Mouse (Mus musculus) cerebellum, adult 8-10 months (tissue): ENCODE results near the gene Sncg.
A peak's percentile ranks its signal among the peaks of the same experiment; 100 is the strongest.
"Not testable (repeated sequence)": the region's sequence is repeated elsewhere in the genome, so short reads cannot be mapped to it uniquely, and the experiment has no call there.

Experiments used
- DNase-seq: peaks from one replicate; pipeline ENCODE4 v3.0.0; 2022

Gene Sncg

DNA sequence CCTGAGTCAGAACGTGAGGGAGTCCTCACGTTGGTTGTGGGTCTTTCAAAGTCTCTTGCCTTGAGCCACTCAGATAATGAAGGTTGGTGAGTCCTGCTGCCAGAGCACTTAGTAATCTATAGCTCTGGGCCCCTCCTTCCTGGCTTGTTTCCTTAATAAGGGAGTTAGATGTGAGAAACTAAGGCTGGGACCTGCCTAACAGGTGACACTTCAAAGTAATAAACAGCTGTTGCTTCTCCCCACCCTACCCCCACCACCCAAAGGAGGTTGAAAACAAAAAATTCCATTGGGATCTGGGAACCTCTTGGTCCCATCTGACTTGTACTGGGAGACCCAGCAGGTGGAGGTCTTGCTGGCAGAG, 9.5 kb downstream of the Sncg start:
- no peak for DNase-seq

DNA sequence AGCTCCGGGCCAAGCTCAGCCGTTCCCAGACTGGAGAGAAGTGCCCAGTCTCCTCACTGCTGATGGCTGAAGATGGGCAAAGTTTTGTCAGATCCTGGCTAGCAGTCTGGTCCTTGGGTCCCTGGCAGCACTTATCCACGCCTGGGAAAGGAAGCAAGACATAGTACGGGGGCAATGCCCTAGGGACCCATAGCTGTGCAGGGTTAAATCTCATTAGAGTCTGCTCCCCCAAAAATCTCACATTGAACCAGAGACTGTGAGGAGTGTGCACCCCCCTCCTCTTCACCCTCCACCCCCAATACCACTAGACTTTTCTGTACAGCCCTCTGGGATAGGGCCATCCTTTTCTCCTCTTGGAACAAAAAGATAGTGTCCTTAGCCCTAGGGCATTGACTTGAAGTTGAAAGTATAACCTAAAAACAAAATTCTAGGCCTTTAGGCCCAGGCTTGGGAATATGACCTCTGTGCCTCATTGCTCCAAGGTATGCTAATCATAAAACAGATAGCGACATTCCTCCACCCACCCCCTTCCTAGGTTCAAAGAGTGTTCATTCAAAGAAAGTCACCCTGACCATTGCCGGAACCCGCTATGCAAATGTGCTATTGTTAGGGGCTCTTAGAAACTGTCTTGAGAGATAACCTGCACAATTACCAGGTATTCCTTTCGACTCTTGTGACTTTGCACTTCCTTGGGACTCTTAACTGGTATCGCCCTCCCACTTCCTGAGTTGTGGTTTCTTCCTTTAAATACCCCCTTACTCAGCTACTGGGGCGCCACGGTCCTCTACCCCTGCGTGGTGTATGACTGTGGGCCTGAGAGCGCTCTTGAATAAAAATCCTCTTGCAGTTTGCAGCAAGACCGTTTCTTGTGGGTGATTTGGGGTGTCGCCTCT, 10.1 kb downstream of the Sncg start:
- DNase-seq = not testable (repeated sequence)

DNA sequence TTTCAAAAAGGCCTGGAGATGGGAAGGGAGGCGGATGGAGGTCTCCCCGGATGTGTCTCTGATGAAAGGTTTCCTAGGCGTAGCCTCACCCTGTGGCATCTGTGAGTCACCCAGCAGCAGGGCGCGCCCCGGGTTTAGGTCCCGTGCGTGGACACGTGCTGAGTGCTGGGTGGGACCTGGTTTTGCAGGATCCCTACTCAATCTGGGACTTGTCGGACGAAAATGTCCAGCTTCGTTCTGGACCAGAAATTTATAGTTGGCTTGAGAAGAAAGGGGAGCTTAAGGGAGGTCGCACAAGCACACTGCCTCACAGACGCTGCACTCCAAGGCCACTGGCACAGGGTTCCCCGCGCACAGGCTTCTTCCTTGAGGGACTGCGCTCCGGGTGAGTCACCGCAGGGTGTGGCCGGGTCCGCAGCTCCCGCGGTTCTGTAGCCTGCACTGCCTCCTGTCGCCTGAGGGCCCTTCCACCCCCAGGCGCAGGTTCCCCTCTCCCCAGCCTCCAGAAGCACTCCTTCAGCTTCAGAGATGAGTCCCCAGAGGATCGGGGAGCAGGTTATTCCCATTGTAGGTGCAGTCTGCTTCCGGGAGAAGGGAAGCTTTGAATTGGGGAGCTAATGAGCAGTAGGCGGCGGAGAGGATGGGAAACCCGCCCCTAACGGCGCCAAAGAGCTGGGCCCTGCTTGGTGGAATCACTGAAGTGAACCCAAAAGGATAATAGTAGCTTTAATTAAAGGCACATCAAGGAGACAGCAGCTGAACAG, 10.9 kb downstream of the Sncg start:
- peak; percentile 56 for DNase-seq

DNA sequence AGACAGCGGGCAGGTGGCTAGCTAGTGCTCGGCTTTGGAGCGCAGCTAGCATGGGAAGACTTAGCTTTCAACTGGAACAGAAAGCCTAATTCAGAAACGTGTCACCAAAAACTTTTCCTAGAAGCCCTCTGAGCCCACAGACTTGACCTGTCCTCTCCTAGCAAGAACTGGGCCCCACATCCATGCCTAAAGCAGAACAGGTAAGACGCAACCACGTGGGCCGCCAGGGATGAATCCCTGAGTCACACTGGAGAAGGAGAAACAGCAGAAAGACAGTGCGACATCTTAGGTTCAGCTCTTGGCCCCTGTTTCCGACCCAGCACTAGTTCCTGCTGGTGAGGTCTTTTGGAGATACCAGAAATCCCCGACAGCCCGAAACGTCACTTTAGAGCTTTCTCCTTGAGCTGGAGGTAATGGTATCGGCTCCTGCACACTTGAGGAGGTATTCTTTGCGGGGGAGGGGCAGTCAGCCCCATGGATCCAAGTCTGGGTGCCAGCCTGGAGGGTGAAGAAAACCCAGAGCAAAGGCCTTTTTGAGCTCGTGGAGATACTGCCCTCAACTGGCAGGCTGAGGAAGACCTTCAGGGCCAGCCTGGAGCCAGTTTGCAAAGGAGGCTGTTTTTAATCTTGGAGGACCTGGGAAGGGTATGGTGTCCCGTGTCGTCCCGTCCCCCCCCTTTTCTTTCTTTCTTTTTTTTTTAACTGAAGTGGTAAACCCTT, 11.7 kb downstream of the Sncg start:
- peak; percentile 76 for DNase-seq

DNA sequence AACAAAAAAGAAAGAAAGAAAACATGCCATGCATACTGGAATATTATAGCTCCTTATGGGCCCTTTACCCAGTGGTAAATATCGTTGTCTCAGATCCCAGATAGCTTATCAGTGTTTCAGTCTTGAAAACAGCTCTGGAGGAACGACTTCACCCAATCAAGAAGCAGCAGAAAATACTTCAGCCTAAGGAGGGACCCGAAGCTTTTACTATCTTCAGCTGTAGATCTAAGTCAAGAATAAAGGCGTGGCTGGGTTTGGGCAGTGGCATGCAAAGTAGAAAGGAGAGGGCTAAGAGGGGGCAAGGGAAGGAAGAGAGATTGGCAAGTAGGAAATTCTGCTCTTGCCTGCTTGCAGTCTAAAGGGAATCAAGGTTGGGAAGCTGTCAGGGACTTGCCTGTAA, 12.5 kb downstream of the Sncg start:
- DNase-seq = no peak

DNA sequence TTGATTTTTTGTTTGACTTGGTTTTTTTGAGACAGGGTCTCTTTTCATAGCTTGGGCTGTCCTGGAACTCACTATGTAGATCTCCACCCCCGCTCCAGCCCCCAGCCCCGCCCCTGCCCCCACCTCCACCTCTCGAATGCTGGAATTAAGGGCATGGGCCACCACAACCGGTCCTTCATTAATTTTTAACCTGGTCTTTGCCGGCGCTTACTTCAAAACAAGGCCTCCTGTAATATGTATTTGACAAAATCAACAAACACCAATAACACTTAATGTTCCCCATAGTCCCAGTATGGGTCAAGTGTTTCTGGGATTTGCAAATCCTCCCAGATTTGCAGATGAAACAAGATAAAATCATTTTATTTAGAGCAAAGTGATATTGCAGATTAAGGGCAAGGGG, 14.3 kb downstream of the Sncg start:
- DNase-seq = no peak

DNA sequence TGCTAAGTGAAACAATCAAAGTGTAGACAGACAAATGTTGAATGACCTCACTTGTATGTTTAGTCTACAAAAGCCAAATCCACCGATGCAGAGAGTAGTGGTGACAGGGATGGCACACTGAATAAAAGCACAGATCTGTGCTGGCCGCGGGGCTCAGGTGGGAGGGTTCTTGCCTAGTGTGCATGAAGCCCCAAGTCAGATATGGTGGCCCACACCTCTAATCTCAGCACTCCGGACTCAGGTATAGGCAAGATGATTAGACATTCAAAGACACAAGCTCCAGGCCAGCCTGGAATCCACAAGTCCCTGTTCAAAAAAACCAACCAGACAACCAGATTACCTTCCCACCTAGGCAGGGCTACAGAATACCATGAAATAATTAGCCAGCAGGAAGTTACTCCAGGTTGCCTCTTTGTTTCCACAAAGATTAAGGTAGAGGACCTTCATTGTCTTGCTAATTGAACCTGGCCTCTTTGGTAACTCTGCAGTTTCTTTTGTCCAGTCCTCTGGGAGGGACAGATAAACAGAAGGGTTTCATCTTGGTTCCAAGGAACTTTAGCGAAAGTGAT, 14.8 kb downstream of the Sncg start:
- no peak for DNase-seq

DNA sequence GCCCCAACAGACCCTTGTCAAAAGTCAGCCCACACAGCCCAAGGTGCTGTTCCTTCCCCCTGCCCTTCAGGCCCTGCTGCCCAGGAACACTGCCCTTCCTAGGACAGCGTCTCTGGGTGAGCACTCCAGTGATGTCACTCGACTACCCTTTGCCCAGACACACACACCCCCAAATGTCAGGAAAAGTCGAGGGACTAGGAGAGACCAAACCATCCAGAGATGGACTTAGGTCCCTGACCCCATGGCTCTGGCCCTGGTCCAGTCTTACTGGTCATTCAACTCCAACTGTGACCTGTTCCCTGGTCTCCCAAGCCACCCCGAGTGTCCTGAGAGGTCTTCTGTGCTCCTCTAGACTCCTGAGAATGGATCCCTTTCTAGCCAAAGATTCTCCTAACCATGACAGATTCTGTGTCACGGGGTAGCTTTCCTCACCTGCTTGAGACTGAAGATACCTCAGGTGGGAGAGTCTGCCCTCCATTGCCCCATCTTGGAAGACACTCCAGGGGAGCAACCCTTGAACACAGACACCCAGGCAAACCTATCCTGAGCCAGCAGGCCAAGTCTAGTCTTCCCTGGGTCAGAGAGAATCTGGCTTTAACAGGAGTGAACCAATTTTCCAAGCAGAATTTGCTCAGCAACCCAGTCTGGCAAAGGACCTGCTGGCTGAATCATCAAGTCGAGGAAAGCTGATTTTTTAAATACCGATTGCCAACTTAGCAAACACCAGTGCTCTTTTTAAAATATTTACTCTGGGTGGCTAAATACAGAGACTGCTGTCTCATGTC, 16.7 kb downstream of the Sncg start:
- no peak for DNase-seq

DNA sequence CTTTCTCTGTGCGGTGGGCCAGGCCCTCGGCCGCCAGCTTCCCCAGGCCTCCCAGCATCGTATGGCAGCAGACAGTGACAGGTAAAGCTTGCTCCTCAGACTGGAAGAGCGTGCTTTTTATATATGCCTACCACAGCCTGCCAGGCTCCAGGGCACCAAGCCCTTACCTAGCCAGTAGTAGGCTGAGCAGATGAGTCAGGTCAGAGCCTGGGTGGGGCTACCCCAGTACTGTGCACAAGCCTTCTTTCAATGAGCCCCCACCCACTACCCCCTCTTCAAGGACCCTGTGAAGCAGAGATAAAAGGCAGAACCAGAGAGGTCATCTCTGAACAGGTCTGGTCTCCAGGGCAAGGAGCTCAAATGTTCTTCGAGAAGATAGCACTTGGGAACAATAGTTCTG, 19.3 kb downstream of the Sncg start, which contains the start of gene Fam25c:
Gene Fam25c (minus strand): TSS at position 133 of the 400 bp plus-strand sequence.
- no peak for DNase-seq

DNA sequence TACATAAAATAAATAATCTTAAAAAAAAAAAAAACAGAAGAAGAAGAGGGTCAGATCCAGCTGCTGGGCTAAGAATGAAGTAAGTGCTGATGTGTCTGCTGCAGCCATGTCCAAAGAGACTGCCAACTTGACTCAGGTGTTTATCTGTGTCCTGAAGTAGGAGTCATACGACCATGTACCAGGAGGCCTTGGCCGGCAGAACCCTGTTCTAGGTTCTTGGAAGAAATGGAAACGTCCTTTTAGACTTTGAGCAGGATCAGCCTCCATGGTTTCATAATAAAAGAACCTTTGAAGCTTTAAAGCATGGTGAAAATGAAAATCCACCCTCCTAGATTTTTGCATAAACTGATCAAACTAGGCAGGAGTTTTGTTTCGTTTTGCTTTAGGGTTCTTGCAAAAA, 20.1 kb downstream of the Sncg start:
- DNase-seq = no peak

DNA sequence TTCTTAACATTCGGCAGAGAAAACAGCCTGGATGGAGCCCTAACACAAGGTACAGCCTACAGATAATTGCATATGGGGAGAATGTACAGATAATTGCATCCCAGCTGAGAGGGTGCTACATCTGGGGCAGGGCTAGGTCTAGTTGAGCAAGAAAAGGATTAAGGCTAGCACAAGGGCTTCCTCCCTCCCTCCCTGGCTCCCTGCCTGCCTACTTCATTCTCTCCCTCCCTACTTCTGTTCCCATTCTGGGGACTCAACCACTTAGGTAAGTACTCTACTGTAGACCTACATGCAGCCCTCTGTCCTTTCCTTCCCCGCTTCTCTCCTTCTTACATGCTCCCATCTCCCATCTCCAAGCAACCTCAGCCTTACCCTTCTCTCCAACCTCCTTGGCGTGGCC, 21.3 kb downstream of the Sncg start:
- DNase-seq = no peak

DNA sequence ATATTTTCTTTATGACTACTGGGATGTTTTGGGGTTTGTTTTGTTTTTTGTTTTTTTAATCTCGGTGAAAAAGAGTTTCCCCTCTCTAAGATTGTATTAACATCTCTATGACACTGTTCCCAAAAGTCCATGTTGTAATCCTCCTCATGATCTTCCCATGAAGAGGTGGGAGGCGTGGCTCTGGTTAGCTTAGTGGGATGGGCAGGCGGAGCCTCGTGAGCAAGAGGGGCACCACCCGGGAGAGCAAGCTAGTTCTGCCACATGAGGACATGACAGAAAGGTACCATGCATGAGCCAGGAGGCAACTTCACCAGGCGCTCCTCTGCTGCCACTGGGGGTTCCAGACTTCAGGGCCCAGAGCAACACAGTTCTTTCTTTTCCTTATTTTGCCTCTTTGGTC, 22.1 kb downstream of the Sncg start:
- DNase-seq = no peak

DNA sequence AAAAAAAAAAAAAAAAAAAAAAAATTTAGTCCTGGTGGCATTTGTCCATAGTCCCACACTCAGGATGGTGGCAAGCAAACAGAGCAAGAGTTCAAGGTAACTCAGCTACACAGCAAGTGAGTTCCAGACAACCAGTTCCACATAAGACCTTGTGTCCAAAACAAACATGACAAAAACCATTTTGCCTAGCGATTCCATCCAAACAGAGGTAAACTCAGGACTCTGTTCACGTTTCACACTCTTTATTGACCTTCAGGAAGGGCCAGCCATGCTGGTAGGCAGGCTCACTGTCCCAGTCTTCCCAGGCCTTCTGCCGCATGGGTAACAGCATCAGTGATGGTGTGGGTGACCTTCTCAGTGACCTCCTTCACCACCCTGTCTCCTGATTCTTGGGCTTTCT, 22.9 kb downstream of the Sncg start:
- no peak for DNase-seq

DNA sequence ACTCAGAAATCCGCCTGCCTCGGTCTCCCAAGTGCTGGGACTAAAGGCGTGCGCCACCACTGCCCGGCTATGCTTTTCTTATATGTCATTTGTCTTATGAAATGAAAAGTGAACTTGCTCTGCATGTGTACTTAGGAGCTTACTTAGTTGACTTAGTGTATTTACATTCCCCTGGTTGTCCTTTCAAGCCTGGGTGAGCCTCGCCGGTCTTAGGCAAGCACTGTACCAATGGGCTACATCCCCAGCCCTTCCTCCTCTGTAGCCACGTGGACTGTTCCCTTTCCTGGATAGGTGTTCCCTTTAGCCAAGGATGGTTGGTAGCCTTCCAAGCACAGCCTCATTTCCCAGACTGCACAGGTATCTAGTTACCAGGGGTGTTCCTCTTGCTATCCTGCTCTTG, 25.6 kb downstream of the Sncg start:
- DNase-seq = no peak

DNA sequence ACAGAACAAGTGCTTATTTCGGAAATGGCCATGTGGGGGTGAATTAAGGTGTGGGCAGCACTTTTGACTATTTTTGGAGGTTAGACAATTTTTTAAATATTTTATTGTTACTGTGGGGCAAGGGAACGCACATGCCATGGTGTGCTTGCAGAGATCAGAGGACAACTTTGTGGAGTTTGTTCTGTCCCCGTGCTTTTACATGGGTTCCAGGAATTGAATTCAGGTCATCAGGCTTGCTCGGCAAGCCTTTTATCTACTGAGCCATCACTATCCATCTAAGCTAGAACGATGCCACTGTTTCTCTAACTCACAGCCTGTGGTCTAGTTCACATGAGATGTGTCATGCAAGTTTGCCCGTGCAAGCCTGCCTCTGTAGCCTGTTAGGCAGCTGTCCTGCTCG, 26.3 kb downstream of the Sncg start:
- DNase-seq = no peak

DNA sequence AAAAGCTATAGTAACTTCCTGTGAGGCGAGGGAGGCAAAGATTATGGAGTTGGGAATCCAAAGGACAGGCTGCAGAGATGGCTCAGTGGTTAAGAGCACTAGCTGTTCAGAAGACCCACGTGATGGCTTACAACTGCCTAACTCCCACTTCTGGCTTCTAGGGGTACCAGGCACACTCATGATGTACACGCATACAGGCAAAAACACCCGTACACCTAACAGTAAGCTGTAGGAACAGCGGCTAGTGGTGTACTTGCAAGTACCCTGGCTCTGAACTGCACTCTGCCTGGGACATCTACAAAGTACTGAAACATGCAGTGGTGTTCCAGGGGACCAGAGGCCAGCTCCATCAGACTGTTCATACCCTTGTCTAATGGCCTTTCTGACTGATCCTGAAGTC, 27.5 kb downstream of the Sncg start:
- DNase-seq = no peak

DNA sequence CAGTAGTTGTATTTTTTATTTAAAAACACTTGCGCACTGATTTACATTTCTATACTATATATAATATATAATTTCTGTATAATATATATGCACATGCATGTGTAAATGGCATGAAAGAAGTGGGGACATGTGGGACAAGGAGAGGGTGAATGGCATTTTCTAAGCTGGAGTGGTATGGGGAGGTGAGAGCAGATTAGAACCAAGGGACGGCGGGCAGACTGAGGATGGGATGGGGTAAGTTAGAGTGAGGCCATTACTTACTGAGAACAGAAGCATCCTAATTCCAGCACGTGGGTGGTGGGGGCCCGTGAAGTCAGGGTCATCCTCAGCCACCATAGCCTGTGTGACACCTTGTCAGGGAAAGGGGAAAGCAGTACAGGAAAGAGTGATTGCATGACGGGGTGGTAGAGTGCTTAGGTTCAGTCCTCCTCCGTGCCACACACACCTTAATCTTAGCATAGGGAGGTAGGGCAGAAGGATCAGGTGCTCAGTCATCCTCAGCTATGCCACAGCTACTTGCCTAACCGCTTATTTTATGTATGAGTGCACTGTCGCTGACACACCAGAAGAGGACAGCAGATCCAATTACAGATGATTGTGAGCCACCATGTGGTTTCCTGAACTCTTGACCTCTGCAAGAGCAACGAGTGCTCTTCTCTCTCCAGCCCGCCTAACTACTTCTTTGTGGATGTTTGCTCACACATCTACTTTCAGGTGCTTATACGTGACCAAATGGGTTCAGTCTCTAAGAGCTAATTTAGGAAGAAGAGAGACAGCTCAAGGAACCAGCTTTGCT, 28.6 kb downstream of the Sncg start:
- DNase-seq = no peak

DNA sequence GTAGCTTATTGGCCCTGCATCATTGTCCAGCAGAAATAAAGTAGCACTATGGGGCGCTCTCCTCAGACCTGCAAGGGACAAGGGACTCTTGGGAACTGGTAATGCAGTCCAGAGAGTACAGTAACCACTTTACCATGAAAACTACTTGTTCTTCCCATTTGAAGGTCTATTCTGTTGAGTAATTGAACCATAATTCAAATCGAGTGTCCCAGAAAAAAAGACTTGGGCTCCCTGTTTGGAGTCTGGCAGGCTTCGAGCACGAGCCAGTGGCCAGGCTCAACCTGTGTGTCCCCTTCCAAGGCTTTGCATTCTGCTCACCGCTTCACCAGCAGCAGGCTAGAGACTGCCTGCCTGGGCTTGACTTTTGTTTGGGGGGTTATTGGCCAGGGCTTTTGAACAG, 30.2 kb downstream of the Sncg start:
- DNase-seq = no peak

DNA sequence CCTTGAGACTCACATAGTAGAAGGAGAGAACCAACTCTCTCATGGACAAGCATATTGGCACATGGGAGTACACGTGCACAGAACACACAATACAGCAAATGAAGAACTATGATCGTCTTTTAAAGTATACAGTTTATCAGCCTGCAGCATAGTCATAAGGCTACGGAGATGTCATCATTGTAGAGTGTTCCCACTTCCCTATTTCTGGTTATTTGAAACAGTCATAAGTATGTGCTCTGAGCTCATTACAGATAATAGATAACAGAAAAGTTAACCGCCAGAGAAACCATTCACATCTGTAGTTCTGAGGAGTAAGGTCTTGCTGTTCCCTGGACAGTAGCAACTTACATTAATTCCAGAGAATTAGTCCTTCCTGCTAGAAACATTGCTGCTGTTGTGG, 31.5 kb downstream of the Sncg start:
- no peak for DNase-seq

DNA sequence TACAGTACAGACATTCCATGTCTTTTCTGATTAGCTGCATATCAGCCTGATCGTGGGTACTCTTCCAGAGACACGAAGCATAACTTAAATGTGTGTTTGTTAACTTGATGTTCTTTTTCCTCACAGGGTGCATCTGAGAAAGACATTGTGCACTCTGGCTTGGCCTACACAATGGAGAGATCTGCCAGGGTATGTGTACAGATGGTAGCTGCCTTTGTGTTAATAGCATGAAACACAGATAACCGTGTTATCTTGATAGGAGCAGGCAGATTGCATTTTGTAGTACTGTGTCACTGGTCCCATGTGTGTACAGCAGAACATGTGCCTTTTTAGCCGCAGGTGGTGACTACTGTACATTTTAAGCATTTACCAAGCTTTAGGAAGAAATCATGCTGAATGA, 32.6 kb downstream of the Sncg start:
- DNase-seq = no peak

DNA sequence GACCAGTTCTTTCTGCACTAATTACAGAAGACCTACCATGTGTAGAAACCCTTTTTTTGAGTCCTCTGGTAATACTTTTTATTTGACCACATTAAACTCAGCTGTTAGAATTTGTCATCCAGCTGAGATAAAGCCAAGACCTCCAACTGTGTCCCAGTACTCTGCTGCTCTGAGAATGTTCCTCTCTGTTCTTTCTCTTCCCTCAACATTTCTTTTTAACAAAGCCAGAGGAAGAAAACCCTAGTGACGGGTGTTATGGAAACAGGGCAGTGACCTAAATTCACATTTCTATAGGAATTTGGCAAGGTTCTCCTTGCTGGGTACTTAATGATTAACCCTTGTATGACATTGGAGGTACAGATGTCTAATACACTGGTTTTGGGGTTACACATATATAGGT, 35.1 kb downstream of the Sncg start:
- DNase-seq = peak; percentile 11

DNA sequence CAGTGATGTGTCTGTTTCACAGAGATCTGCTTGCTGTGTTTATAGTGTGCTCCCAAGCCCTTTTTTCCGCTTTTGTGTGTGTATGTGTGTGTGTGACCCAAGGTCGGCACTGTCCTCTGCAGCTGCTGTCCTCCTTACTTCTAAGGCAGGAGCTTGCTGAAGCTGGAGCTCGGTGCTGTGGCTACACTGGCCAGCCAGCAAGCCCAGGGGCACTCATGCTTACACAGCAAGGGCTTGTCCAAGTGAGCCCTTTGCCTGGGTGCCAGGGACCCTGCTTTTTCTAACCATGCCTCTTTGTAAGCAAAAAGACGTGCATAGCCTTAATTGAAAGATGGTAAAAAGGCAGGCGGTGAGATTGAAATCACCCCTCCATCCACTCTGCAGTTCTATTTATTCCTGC, 42.1 kb downstream of the Sncg start:
- DNase-seq = no peak
